Mouse (Mus musculus): Measurements from ENCODE around the gene Arid1a.
A peak's percentile ranks its signal among the peaks of the same experiment; 100 is the strongest.

Gene Arid1a

GRCm38 (mm10) chr4:133735282-133735681 lies 21.3 kb downstream of the Arid1a start:
- no peak for DNase-seq (ENCODE audit: low read depth, low spot score)

GRCm38 (mm10) chr4:133730122-133730521 lies 26.4 kb downstream of the Arid1a start:
- DNase-seq (ENCODE audit: low read depth, low spot score): no peak

GRCm38 (mm10) chr4:133729541-133730093 lies 27.0 kb downstream of the Arid1a start:
- DNase-seq (ENCODE audit: low read depth, low spot score): peak; percentile 70

GRCm38 (mm10) chr4:133729007-133729406 lies 27.6 kb downstream of the Arid1a start:
- no peak for DNase-seq (ENCODE audit: low read depth, low spot score)

- DNase-seq (ENCODE audit: low read depth, low spot score): no peak
Observed at GRCm38 (mm10) chr4:133728256-133728655, 28.3 kb downstream of the Arid1a start.

- no peak for DNase-seq (ENCODE audit: low read depth, low spot score)
Observed at GRCm38 (mm10) chr4:133725706-133726105, 30.9 kb downstream of the Arid1a start.

- no peak for DNase-seq (ENCODE audit: low read depth, low spot score)
Observed at GRCm38 (mm10) chr4:133719791-133720190, 36.8 kb downstream of the Arid1a start.

GRCm38 (mm10) chr4:133712755-133713154 lies 43.8 kb downstream of the Arid1a start:
- no peak for DNase-seq (ENCODE audit: low read depth, low spot score)

GRCm38 (mm10) chr4:133711307-133712076 lies 45.1 kb downstream of the Arid1a start:
- no peak for DNase-seq (ENCODE audit: low read depth, low spot score)

- no peak for DNase-seq (ENCODE audit: low read depth, low spot score)
Observed at GRCm38 (mm10) chr4:133709395-133709794, 47.2 kb downstream of the Arid1a start.

- DNase-seq (ENCODE audit: low read depth, low spot score): no peak
Observed at GRCm38 (mm10) chr4:133707464-133707863, 49.1 kb downstream of the Arid1a start.

- no peak for DNase-seq (ENCODE audit: low read depth, low spot score)
Observed at GRCm38 (mm10) chr4:133706956-133707355, 49.6 kb downstream of the Arid1a start.

GRCm38 (mm10) chr4:133705062-133705461 lies 51.5 kb downstream of the Arid1a start:
- no peak for DNase-seq (ENCODE audit: low read depth, low spot score)

- DNase-seq (ENCODE audit: low read depth, low spot score): no peak
Observed at GRCm38 (mm10) chr4:133700905-133701368, 55.6 kb downstream of the Arid1a start.

GRCm38 (mm10) chr4:133695363-133695762 lies 61.2 kb downstream of the Arid1a start:
- DNase-seq (ENCODE audit: low read depth, low spot score): no peak

GRCm38 (mm10) chr4:133690252-133690651 lies 66.3 kb downstream of the Arid1a start:
- no peak for DNase-seq (ENCODE audit: low read depth, low spot score)

- DNase-seq (ENCODE audit: low read depth, low spot score): no peak
Observed at GRCm38 (mm10) chr4:133688417-133689067, 68.0 kb downstream of the Arid1a start.

GRCm38 (mm10) chr4:133687126-133687525 lies 69.4 kb downstream of the Arid1a start:
- DNase-seq (ENCODE audit: low read depth, low spot score): no peak

- DNase-seq (ENCODE audit: low read depth, low spot score): no peak
Observed at GRCm38 (mm10) chr4:133686512-133686911, 70.1 kb downstream of the Arid1a start.

GRCm38 (mm10) chr4:133680206-133680786 lies 76.3 kb downstream of the Arid1a start:
- DNase-seq (ENCODE audit: low read depth, low spot score): no peak

GRCm38 (mm10) chr4:133679629-133680028 lies 76.9 kb downstream of the Arid1a start:
- no peak for DNase-seq (ENCODE audit: low read depth, low spot score)

GRCm38 (mm10) chr4:133677266-133677665 lies 79.3 kb downstream of the Arid1a start:
- no peak for DNase-seq (ENCODE audit: low read depth, low spot score)

Measured in embryo, embryonic 11.5 days (tissue).